Mouse (Mus musculus) retina, postnatal 1 day (tissue): ENCODE measurements around the gene Ewsr1.
"Not testable (repeated sequence)": the region's sequence is repeated elsewhere in the genome, so short reads cannot be mapped to it uniquely, and the experiment has no call there.

Experiments
- DNase-seq: peaks from one replicate; pipeline ENCODE4 v3.0.0-alpha.2; 2012

Ewsr1 gene

GRCm38 (mm10) chr11:5095877-5096276 lies 3.2 kb downstream of the Ewsr1 start:
- no peak for DNase-seq

GRCm38 (mm10) chr11:5091706-5092105 lies 7.4 kb downstream of the Ewsr1 start:
- DNase-seq = peak; percentile 53

- DNase-seq = no peak
Observed at GRCm38 (mm10) chr11:5089147-5089546, 9.9 kb downstream of the Ewsr1 start.

GRCm38 (mm10) chr11:5076843-5077242 lies 22.2 kb downstream of the Ewsr1 start:
- not testable (repeated sequence) for DNase-seq

GRCm38 (mm10) chr11:5075760-5076159 lies 23.3 kb downstream of the Ewsr1 start:
- DNase-seq = no peak

- DNase-seq = peak; percentile 63
Observed at GRCm38 (mm10) chr11:5074882-5075281, 24.2 kb downstream of the Ewsr1 start.

GRCm38 (mm10) chr11:5068126-5068971 lies 30.7 kb downstream of the Ewsr1 start:
- no peak for DNase-seq

GRCm38 (mm10) chr11:5067063-5067462 lies 32.0 kb downstream of the Ewsr1 start:
- DNase-seq = no peak

GRCm38 (mm10) chr11:5065056-5065821 lies 33.8 kb downstream of the Ewsr1 start, which contains the start of gene Gas2l1:
Gene Gas2l1, minus strand, starts transcription at chr11:5065327.
- DNase-seq = peak; percentile 92

- DNase-seq = no peak
Observed at GRCm38 (mm10) chr11:5064282-5065055, 34.6 kb downstream of the Ewsr1 start.

- DNase-seq = no peak
Observed at GRCm38 (mm10) chr11:5063561-5064281, 35.3 kb downstream of the Ewsr1 start.

GRCm38 (mm10) chr11:5062860-5063505 lies 36.1 kb downstream of the Ewsr1 start:
- no peak for DNase-seq

- DNase-seq = no peak
Observed at GRCm38 (mm10) chr11:5062326-5062725, 36.7 kb downstream of the Ewsr1 start.

- peak; percentile 87 for DNase-seq
Observed at GRCm38 (mm10) chr11:5061413-5062139, 37.5 kb downstream of the Ewsr1 start.

GRCm38 (mm10) chr11:5060756-5061412 lies 38.2 kb downstream of the Ewsr1 start:
- DNase-seq = peak; percentile 42

GRCm38 (mm10) chr11:5059704-5060156 lies 39.3 kb downstream of the Ewsr1 start:
- DNase-seq = peak; percentile 69

- DNase-seq = no peak
Observed at GRCm38 (mm10) chr11:5059230-5059629, 39.8 kb downstream of the Ewsr1 start.

- DNase-seq = no peak
Observed at GRCm38 (mm10) chr11:5058783-5059182, 40.3 kb downstream of the Ewsr1 start.

- peak; percentile 59 for DNase-seq
Observed at GRCm38 (mm10) chr11:5057856-5058641, 41.0 kb downstream of the Ewsr1 start, which contains the start of gene Rasl10a. Gene Rasl10a, plus strand, starts transcription at chr11:5058128.

- DNase-seq = no peak
Observed at GRCm38 (mm10) chr11:5057541-5057855, 41.6 kb downstream of the Ewsr1 start.
